Mouse (Mus musculus): ENCODE data around the gene Dgcr2. TPM values are rescaled to one million over a fixed set of nuclear protein-coding genes. Genes with fewer than 3 reads are reported as not detected.

The Dgcr2 gene
- polyA plus RNA-seq, 1 experiment from 2014 or later, result 89.2 TPM

- H3K4me3 ChIP-seq (ENCODE audit: low read length), result peak overlapping the region; percentile 41
- peaks cover 60% of the 10 kb centered on the region for H3K27me3 ChIP-seq (ENCODE audit: control insufficient read depth, insufficient read depth, low read depth, low read length)
- no peak overlapping the region for H3K27ac ChIP-seq (ENCODE audit: low read length)
- WGBS, result 14% methylated on average over 83 of the region's 83 CpGs
- peak overlapping the region; percentile 53 for H3K9ac ChIP-seq (ENCODE audit: low read length)
- H3K4me1 ChIP-seq (replicated peaks; ENCODE audit: control insufficient read depth, insufficient read depth, low read length), result peaks cover 80% of the 10 kb centered on the region
- no peaks in the 10 kb centered on the region for H3K9me3 ChIP-seq (ENCODE audit: control insufficient read depth, low read length)
- peak overlapping the region; percentile 60 for H3K4me2 ChIP-seq (ENCODE audit: low read depth, low read length)
- peaks cover 2% of the 10 kb centered on the region; the same call in 1 of the 2 replicates for H3K36me3 ChIP-seq (ENCODE audit: control insufficient read depth, insufficient read depth, low read length)
- no peak for ATAC-seq (ENCODE audit: low read depth)
These were observed 95.3 kb downstream of the Dgcr2 start for GRCm38 (mm10) chr16:17802839-17803674.

GRCm38 (mm10) chr16:17802456-17802838, 95.9 kb downstream of the Dgcr2 start:
- peak overlapping the region; percentile 41 for H3K4me3 ChIP-seq (ENCODE audit: low read length)
- WGBS, result 33% methylated on average over 18 of the region's 18 CpGs
- H3K9ac ChIP-seq (ENCODE audit: low read length), result peak overlapping the region; percentile 53
- H3K36me3 ChIP-seq (ENCODE audit: control insufficient read depth, insufficient read depth, low read length), result no peaks in the 10 kb centered on the region; the same call in 1 of the 2 replicates
- H3K4me2 ChIP-seq (ENCODE audit: low read depth, low read length), result peak overlapping the region; percentile 60
- H3K4me1 ChIP-seq (replicated peaks; ENCODE audit: control insufficient read depth, insufficient read depth, low read length), result peaks cover 78% of the 10 kb centered on the region
- H3K27ac ChIP-seq (ENCODE audit: low read length), result no peak overlapping the region
- no peaks in the 10 kb centered on the region for H3K9me3 ChIP-seq (ENCODE audit: control insufficient read depth, low read length)
- H3K27me3 ChIP-seq (ENCODE audit: control insufficient read depth, insufficient read depth, low read depth, low read length), result peaks cover 60% of the 10 kb centered on the region
- ATAC-seq (ENCODE audit: low read depth), result no peak

- Histone ChIP-seq H3K27ac (ENCODE audit: low read length) (no peak overlapping the region), H3K9me3 (ENCODE audit: control insufficient read depth, low read length) (no peaks in the 10 kb centered on the region), H3K4me1 (replicated peaks; ENCODE audit: control insufficient read depth, insufficient read depth, low read length) (peaks cover 74% of the 10 kb centered on the region), H3K4me2 (ENCODE audit: low read depth, low read length) (peak overlapping the region; percentile 60; the same call in 1 of the 2 replicates), H3K36me3 (ENCODE audit: control insufficient read depth, insufficient read depth, low read length) (no peaks in the 10 kb centered on the region), H3K27me3 (ENCODE audit: control insufficient read depth, insufficient read depth, low read depth, low read length) (peaks cover 60% of the 10 kb centered on the region), H3K9ac (ENCODE audit: low read length) (no peak overlapping the region; the same call in 1 of the 2 replicates), H3K4me3 (ENCODE audit: low read length) (0 out of 2 replicates have a peak overlapping the region, but pooled peaks have one; percentile 3)
- ATAC-seq (ENCODE audit: low read depth), result no peak
- 28% methylated on average over 7 of the region's 7 CpGs for WGBS
These were observed 96.4 kb downstream of the Dgcr2 start for GRCm38 (mm10) chr16:17801777-17802455.

DNA sequence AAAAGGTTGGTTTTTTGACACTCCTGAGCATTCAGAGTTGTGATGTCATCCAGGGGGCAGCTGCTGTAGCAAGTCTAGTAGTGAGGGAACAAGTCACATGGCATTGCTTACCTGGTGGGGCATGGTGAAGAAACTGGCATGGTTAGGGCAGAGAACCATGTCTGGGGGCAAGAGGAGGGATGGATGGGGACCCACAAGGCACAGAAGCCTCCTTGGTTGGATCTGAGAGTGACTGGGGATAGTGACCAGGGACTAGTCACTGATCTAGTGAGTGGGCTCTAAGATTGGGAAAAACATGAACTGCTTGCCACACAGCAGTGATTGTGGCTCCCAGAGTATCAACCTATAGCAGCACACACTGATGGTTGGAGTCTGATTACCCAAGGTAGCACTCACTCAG, 98.8 kb downstream of the Dgcr2 start:
- H3K4me1 ChIP-seq (replicated peaks; ENCODE audit: control insufficient read depth, insufficient read depth, low read length), result peaks cover 75% of the 10 kb centered on the region
- H3K9ac ChIP-seq (ENCODE audit: low read length), result peak overlapping the region; percentile 94; the same call in 1 of the 2 replicates
- H3K27me3 ChIP-seq (ENCODE audit: control insufficient read depth, insufficient read depth, low read depth, low read length), result peaks cover 41% of the 10 kb centered on the region
- H3K36me3 ChIP-seq (ENCODE audit: control insufficient read depth, insufficient read depth, low read length), result no peaks in the 10 kb centered on the region
- H3K9me3 ChIP-seq (ENCODE audit: control insufficient read depth, low read length), result no peaks in the 10 kb centered on the region
- no peak overlapping the region for H3K27ac ChIP-seq (ENCODE audit: low read length)
- no peak for ATAC-seq (ENCODE audit: low read depth)
- peak overlapping the region; percentile 7; the same call in 1 of the 2 replicates for H3K4me3 ChIP-seq (ENCODE audit: low read length)
- peak overlapping the region; percentile 85 for H3K4me2 ChIP-seq (ENCODE audit: low read depth, low read length)

DNA sequence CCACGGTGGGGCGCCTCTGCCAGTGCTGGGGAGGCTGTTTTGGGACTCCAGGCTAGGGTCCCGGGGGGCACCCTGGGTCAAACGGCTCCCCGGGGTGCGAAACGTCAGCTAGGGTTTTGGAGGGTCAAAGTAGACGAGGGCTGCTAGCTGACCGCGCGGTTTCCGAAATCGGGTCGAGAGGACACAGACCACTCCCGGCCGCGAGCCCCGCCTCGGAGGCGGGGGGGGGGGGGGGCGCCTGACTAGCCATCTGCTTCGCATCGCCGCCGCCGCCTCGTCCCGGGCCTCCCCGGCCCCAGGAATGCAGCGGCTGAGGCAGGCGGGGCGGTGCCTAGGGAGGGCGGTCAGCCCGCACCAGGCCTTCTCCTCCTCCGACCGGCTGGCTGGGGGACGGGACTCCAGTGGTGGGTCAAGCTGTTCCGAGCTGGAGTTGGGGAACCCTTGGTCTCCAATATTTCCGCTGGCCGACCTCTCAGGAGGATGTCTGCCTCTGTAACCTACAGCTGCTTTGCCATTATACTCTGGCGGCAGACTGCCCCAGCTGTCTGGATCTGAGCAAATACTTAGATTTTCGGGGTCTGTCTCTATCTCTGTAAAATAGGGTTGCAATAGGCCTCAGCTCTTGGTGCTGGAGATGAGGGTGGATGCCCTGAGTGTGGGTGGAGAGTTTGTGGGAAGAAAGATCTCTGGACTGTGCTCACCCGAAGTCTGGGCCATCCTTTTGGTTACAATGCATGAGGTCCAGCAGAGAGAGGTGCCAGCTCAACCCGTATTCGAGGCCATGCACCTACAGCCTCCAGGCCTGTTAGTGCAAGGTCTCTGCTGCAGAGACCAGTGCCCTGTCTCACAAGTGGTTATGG, 99.8 kb downstream of the Dgcr2 start:
- ATAC-seq (ENCODE audit: low read depth), result peak; percentile 83
- peaks cover 33% of the 10 kb centered on the region for H3K27me3 ChIP-seq (ENCODE audit: control insufficient read depth, insufficient read depth, low read depth, low read length)
- H3K36me3 ChIP-seq (ENCODE audit: control insufficient read depth, insufficient read depth, low read length), result no peaks in the 10 kb centered on the region
- H3K9ac ChIP-seq (ENCODE audit: low read length), result peak overlapping the region; percentile 94
- H3K4me2 ChIP-seq (ENCODE audit: low read depth, low read length), result peak overlapping the region; percentile 85
- WGBS, result 4% methylated on average over 38 of the region's 45 CpGs
- peaks cover 65% of the 10 kb centered on the region for H3K4me1 ChIP-seq (replicated peaks; ENCODE audit: control insufficient read depth, insufficient read depth, low read length)
- H3K27ac ChIP-seq (ENCODE audit: low read length), result peak overlapping the region; percentile 97
- no peaks in the 10 kb centered on the region for H3K9me3 ChIP-seq (ENCODE audit: control insufficient read depth, low read length)
- H3K4me3 ChIP-seq (ENCODE audit: low read length), result peak overlapping the region; percentile 76

DNA sequence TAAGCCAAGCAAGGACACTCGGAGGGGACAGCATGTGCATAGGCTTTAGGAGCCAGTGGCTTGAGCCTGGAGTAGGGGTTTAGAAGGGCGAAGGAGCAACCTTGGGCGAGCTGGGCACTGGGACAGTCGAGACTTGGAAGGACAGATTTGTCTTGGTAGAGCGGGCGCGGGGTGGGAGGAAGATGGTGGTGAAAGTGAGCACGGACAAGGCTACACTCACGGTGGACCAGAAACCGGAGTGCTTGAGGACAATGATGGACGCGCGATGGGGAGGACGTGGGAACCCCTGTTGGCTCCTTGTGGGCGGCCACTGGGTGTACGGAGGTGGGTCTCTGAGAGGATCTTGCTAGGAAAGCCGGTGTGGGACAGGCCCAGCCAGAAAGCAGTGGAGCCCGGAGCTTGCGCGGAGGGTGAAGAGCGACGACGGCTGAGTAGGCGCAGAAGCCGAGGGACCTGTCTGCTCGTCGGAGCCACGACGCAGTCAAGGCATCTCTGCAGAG, 100.5 kb downstream of the Dgcr2 start:
- H3K27ac ChIP-seq (ENCODE audit: low read length), result peak overlapping the region; percentile 97
- ATAC-seq (ENCODE audit: low read depth), result peak; percentile 8
- no peaks in the 10 kb centered on the region for H3K9me3 ChIP-seq (ENCODE audit: control insufficient read depth, low read length)
- peaks cover 58% of the 10 kb centered on the region for H3K4me1 ChIP-seq (replicated peaks; ENCODE audit: control insufficient read depth, insufficient read depth, low read length)
- H3K27me3 ChIP-seq (ENCODE audit: control insufficient read depth, insufficient read depth, low read depth, low read length), result peaks cover 27% of the 10 kb centered on the region
- no peaks in the 10 kb centered on the region for H3K36me3 ChIP-seq (ENCODE audit: control insufficient read depth, insufficient read depth, low read length)
- WGBS, result 3% methylated on average over 29 of the region's 29 CpGs
- peak overlapping the region; percentile 85 for H3K4me2 ChIP-seq (ENCODE audit: low read depth, low read length)
- H3K4me3 ChIP-seq (ENCODE audit: low read length), result peak overlapping the region; percentile 76
- peak overlapping the region; percentile 94 for H3K9ac ChIP-seq (ENCODE audit: low read length)

DNA sequence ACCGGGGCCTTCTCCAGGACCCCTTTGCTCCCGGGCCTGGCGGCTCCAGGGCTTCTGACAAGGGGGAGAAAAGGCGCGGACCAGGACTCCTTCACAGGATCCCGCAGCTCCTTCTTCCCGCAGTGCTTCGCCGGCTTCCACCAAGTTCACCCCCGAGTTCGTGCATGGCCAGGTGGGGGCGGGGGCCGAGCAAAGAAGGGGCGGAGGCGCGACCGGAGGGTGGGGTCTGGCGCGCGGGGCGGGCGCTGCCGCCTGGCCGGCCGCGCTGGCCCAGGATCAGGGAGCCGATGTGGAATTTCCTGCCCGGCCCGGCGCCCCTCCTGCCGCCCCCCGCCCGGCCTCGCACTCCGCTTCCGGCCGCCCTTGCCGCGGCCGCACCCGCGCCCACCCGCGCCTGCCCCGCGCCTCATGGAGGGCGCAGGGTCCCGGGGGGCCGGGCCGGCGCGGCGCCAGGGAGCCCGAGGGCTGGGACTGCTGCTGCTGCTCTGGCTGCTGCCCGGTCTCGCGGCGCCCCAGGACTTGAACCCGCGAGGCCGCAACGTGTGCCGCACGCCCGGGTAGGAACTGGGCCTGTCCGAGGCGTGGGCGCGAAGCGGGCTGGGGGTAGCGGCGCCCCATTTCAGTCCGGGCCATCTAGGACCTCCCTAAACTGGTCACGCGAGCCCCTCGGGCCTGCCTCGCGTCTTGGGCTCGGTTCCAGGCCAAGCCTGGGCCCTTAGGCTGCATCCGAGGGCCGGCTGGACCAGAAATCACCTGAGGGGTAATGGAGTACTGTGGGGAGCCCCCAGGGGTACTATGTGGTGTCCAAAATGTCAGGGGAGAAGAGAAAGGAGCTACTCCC, 101.2 kb downstream of the Dgcr2 start, which contains the start of gene Scarf2:
Gene Scarf2, plus strand, starts transcription at position 312 of the 841 bp plus-strand sequence.
- H3K9me3 ChIP-seq (ENCODE audit: control insufficient read depth, low read length), result no peaks in the 10 kb centered on the region
- H3K9ac ChIP-seq (ENCODE audit: low read length), result peak within 1 kb of the TSS; percentile 94
- H3K4me1 ChIP-seq (replicated peaks; ENCODE audit: control insufficient read depth, insufficient read depth, low read length), result peaks cover 51% of the 10 kb centered on the region
- H3K27ac ChIP-seq (ENCODE audit: low read length), result peak within 1 kb of the TSS; percentile 97
- H3K4me3 ChIP-seq (ENCODE audit: low read length), result peak within 1 kb of the TSS; percentile 76
- peaks cover 2% of the 10 kb centered on the region; the same call in 1 of the 2 replicates for H3K36me3 ChIP-seq (ENCODE audit: control insufficient read depth, insufficient read depth, low read length)
- peak within 1 kb of the TSS; percentile 85 for H3K4me2 ChIP-seq (ENCODE audit: low read depth, low read length)
- peaks cover 20% of the 10 kb centered on the region for H3K27me3 ChIP-seq (ENCODE audit: control insufficient read depth, insufficient read depth, low read depth, low read length)
- 1% methylated on average over 59 of the region's 81 CpGs for WGBS
- peak; percentile 79 for ATAC-seq (ENCODE audit: low read depth)

- H3K36me3 ChIP-seq (ENCODE audit: control insufficient read depth, insufficient read depth, low read length), result peaks cover 2% of the 10 kb centered on the region
- H3K9ac ChIP-seq (ENCODE audit: low read length), result peak overlapping the region; percentile 94
- no peak for ATAC-seq (ENCODE audit: low read depth)
- H3K27ac ChIP-seq (ENCODE audit: low read length), result peak overlapping the region; percentile 97
- peak overlapping the region; percentile 76 for H3K4me3 ChIP-seq (ENCODE audit: low read length)
- peaks cover 14% of the 10 kb centered on the region for H3K27me3 ChIP-seq (ENCODE audit: control insufficient read depth, insufficient read depth, low read depth, low read length)
- no peaks in the 10 kb centered on the region for H3K9me3 ChIP-seq (ENCODE audit: control insufficient read depth, low read length)
- H3K4me2 ChIP-seq (ENCODE audit: low read depth, low read length), result peak overlapping the region; percentile 85
- peaks cover 44% of the 10 kb centered on the region for H3K4me1 ChIP-seq (replicated peaks; ENCODE audit: control insufficient read depth, insufficient read depth, low read length)
These were observed 101.8 kb downstream of the Dgcr2 start for GRCm38 (mm10) chr16:17796519-17796918.
